Mouse (Mus musculus): Measurements from ENCODE around the gene Rcn3. TPM values are rescaled to one million over a fixed set of nuclear protein-coding genes. Genes with fewer than 3 reads are reported as not detected.
A peak's percentile ranks its signal among the peaks of the same experiment; 100 is the strongest.

The Rcn3 gene
- total RNA-seq, 2 experiments from 2014 or later = 7.2 to 20.2 TPM

- Histone ChIP-seq H3K27ac (peak overlapping the region; percentile 20; the same call in 1 of the 2 replicates), H3K4me3 (no peak overlapping the region)
- intact Hi-C loops (cut with DNase I) = no loop called here
- no peak for DNase-seq
- TF ChIP-seq CTCF (IDR thresholded peaks at IDR 0.05) = no peak
Observed at GRCm38 (mm10) chr7:45048001-45048890, 43.8 kb downstream of the Rcn3 start.

- H3K27ac ChIP-seq = no peak overlapping the region
- no peak for TF ChIP-seq CTCF (IDR thresholded peaks at IDR 0.05)
- H3K4me3 ChIP-seq = no peak overlapping the region
- intact Hi-C loops (cut with DNase I) = no loop called here
- no peak for DNase-seq
Observed at GRCm38 (mm10) chr7:45047491-45047890, 44.5 kb downstream of the Rcn3 start.

- H3K27ac ChIP-seq = no peak overlapping the region
- intact Hi-C loops (cut with DNase I) = no loop called here
- DNase-seq = no peak
- TF ChIP-seq CTCF (IDR thresholded peaks at IDR 0.05) = no peak
- no peak overlapping the region for H3K4me3 ChIP-seq
Observed at GRCm38 (mm10) chr7:45046853-45047350, 45.1 kb downstream of the Rcn3 start.

- intact Hi-C loops (cut with DNase I) = no loop called here
- no peak for DNase-seq
- no peak for TF ChIP-seq CTCF (IDR thresholded peaks at IDR 0.05)
- no peak overlapping the region for H3K27ac ChIP-seq
- H3K4me3 ChIP-seq = no peak overlapping the region
Observed at GRCm38 (mm10) chr7:45045741-45046140, 46.3 kb downstream of the Rcn3 start.

GRCm38 (mm10) chr7:45043307-45043706, 48.7 kb downstream of the Rcn3 start:
- Histone ChIP-seq H3K27ac (no peak overlapping the region), H3K4me3 (no peak overlapping the region)
- no peak for DNase-seq
- intact Hi-C loops (cut with DNase I) = no loop called here
- TF ChIP-seq CTCF (IDR thresholded peaks at IDR 0.05) = no peak

GRCm38 (mm10) chr7:45040851-45041250, 51.2 kb downstream of the Rcn3 start:
- 0 out of 2 replicates have a peak overlapping the region, but pooled peaks have one; percentile 7 for H3K4me3 ChIP-seq
- intact Hi-C loops (cut with DNase I) = no loop called here
- H3K27ac ChIP-seq = peak overlapping the region; percentile 89
- TF ChIP-seq CTCF (IDR thresholded peaks at IDR 0.05) = no peak
- DNase-seq = peak; percentile 89

GRCm38 (mm10) chr7:45038411-45038810, 53.6 kb downstream of the Rcn3 start:
- no peak overlapping the region for H3K4me3 ChIP-seq
- intact Hi-C loops (cut with DNase I) = no loop called here
- TF ChIP-seq CTCF (IDR thresholded peaks at IDR 0.05) = no peak

GRCm38 (mm10) chr7:45037720-45038361, 54.2 kb downstream of the Rcn3 start:
- Histone ChIP-seq H3K27ac (no peak overlapping the region), H3K4me3 (no peak overlapping the region)
- peak; percentile 82 for TF ChIP-seq CTCF (IDR thresholded peaks at IDR 0.05)
- intact Hi-C loops (cut with DNase I) = no loop called here
- peak; percentile 69 for DNase-seq

More at GRCm38 (mm10) chr7:45038411-45038810, 53.6 kb downstream of the Rcn3 start:
- DNase-seq = no peak
- H3K27ac ChIP-seq = no peak overlapping the region

GRCm38 (mm10) chr7:45036702-45037101, 55.3 kb downstream of the Rcn3 start:
- no peak for TF ChIP-seq CTCF (IDR thresholded peaks at IDR 0.05)

GRCm38 (mm10) chr7:45035631-45036030, 56.4 kb downstream of the Rcn3 start:
- H3K27ac ChIP-seq = no peak overlapping the region
- no peak for DNase-seq
- intact Hi-C loops (cut with DNase I) = no loop called here
- no peak overlapping the region for H3K4me3 ChIP-seq
- TF ChIP-seq CTCF (IDR thresholded peaks at IDR 0.05) = no peak

More at GRCm38 (mm10) chr7:45036702-45037101, 55.3 kb downstream of the Rcn3 start:
- intact Hi-C loops (cut with DNase I) = no loop called here
- Histone ChIP-seq H3K4me3 (no peak overlapping the region), H3K27ac (no peak overlapping the region)
- no peak for DNase-seq

- H3K4me3 ChIP-seq = no peak overlapping the region
- TF ChIP-seq CTCF (IDR thresholded peaks at IDR 0.05) = no peak
- no peak for DNase-seq
- intact Hi-C loops (cut with DNase I) = no loop called here
- no peak overlapping the region for H3K27ac ChIP-seq
Observed at GRCm38 (mm10) chr7:45033722-45034359, 58.2 kb downstream of the Rcn3 start.

Small RNA genes lying within 50 kb of the gene (microRNA-seq; reads per million reads assigned to microRNA genes)
- gene Mir150 (1,419 reads per million, percentile 80 among the genes with 10 or more reads in this experiment), gene Mir5121 (13.7 reads per million, percentile 11 among the genes with 10 or more reads in this experiment)

Other genes starting within 250 kb of the Rcn3 start
- gene Akt1s1, start 243.2 kb downstream of the Rcn3 start, total RNA-seq (2021) = 100 to 1,000 TPM; 128 to 137 TPM
- 10 to 100 TPM; 40.8 to 56.4 TPM for gene Tbc1d17, start 243.1 kb downstream of the Rcn3 start, total RNA-seq (2021)
- gene Pnkp, start 235.1 kb downstream of the Rcn3 start, total RNA-seq (2021) = 10 to 100 TPM; 19.4 to 21.2 TPM
- gene Ptov1, start 222.4 kb downstream of the Rcn3 start, total RNA-seq (2021) = 100 to 1,000 TPM; 126 to 137 TPM
- gene Med25, start 199.5 kb downstream of the Rcn3 start, total RNA-seq (2021) = 10 to 100 TPM; 53.1 to 68.5 TPM
- gene Fuz, start 196.1 kb downstream of the Rcn3 start, total RNA-seq (2021) = 10 to 100 TPM; 16.4 to 18.6 TPM
- gene Ap2a1, start 162.7 kb downstream of the Rcn3 start, total RNA-seq (2021) = 10 to 100 TPM; 59.1 to 62.6 TPM
- gene Tsks, start 149.0 kb downstream of the Rcn3 start, total RNA-seq (2021) = not detected
- 1 to 10 TPM in 1 of 2 experiments, under 1 TPM in 1; 0.92 to 2.3 TPM for gene Cpt1c, start 117.4 kb downstream of the Rcn3 start, total RNA-seq (2021)
- gene Prmt1, start 105.7 kb downstream of the Rcn3 start, total RNA-seq (2021) = 100 to 1,000 TPM; 126 to 136 TPM
- gene Irf3, start 94.6 kb downstream of the Rcn3 start, total RNA-seq (2021) = 10 to 100 TPM; 18.4 to 18.9 TPM
- gene Bcl2l12, start 93.5 kb downstream of the Rcn3 start, total RNA-seq (2021) = 1 to 10 TPM; 7.6 to 9.7 TPM
- gene Scaf1, start 75.9 kb downstream of the Rcn3 start, total RNA-seq (2021) = 10 to 100 TPM; 41.7 to 44.3 TPM
- gene Rras, start 74.3 kb downstream of the Rcn3 start, total RNA-seq (2021) = 10 to 100 TPM; 22.6 to 25.5 TPM
- 10 to 100 TPM; 12.8 to 16.1 TPM for gene Prr12, start 39.3 kb downstream of the Rcn3 start, total RNA-seq (2021)
- gene Nosip, start 29.8 kb downstream of the Rcn3 start, total RNA-seq (2021) = 10 to 100 TPM; 30.2 to 32.9 TPM
- 10 to 100 TPM in 1 of 2 experiments, 1 to 10 TPM in 1; 8.1 to 11.0 TPM for gene Prrg2, start 29.5 kb downstream of the Rcn3 start, total RNA-seq (2021)
- 10 to 100 TPM; 33.6 to 38.5 TPM for gene Fcgrt, start 11.6 kb upstream of the Rcn3 start, total RNA-seq (2021)
- gene Rps11, start 32.2 kb upstream of the Rcn3 start, total RNA-seq (2021) = 100 to 1,000 TPM; 457 to 518 TPM
- gene Rpl13a, start 36.5 kb upstream of the Rcn3 start, total RNA-seq (2021) = 100 to 1,000 TPM; 552 to 624 TPM
- gene Gm45713, start 44.0 kb upstream of the Rcn3 start, total RNA-seq (2021) = under 1 TPM in 1 of 2 experiments, not detected in 1; 0.26 TPM
- 1 to 10 TPM; 2.2 to 3.3 TPM for gene Flt3l, start 44.2 kb upstream of the Rcn3 start, total RNA-seq (2021)
- 10 to 100 TPM; 34.7 to 39.7 TPM for gene Pih1d1, start 62.1 kb upstream of the Rcn3 start, total RNA-seq (2021)
- gene Aldh16a1, start 62.4 kb upstream of the Rcn3 start, total RNA-seq (2021) = 10 to 100 TPM; 11.6 to 15.1 TPM
- under 1 TPM; 0.31 to 0.36 TPM for gene Slc17a7, start 71.7 kb upstream of the Rcn3 start, total RNA-seq (2021)
- gene Gfy, start 87.3 kb upstream of the Rcn3 start, total RNA-seq (2021) = not detected
- not detected for gene Pth2, start 88.8 kb upstream of the Rcn3 start, total RNA-seq (2021)
- not detected for gene Ccdc155, start 112.7 kb upstream of the Rcn3 start, total RNA-seq (2021)
- gene Dkkl1, start 119.9 kb upstream of the Rcn3 start, total RNA-seq (2021) = not detected
- gene Tead2, start 123.5 kb upstream of the Rcn3 start, total RNA-seq (2021) = 1 to 10 TPM; 2.6 to 4.1 TPM
- gene Cd37, start 146.9 kb upstream of the Rcn3 start, total RNA-seq (2021) = 1 to 10 TPM in 1 of 2 experiments, under 1 TPM in 1; 0.69 to 1.3 TPM
- gene Slc6a16, start 148.9 kb upstream of the Rcn3 start, total RNA-seq (2021) = not detected
- not detected for gene Slc6a21, start 185.3 kb upstream of the Rcn3 start, total RNA-seq (2021)
- 10 to 100 TPM; 33.9 to 34.7 TPM for gene Trpm4, start 241.6 kb upstream of the Rcn3 start, total RNA-seq (2021)
- 1,000 to 10,000 TPM in 1 of 2 experiments, 100 to 1,000 TPM in 1; 818 to 1,018 TPM for gene Hrc, start 243.1 kb upstream of the Rcn3 start, total RNA-seq (2021)